Mouse (Mus musculus) intestine, embryonic 16.5 days (tissue): ENCODE data around the gene Cars. TPM values are rescaled to one million over a fixed set of nuclear protein-coding genes. Genes with fewer than 3 reads are reported as not detected.

Experiments used
- ATAC-seq: fragments of 200-750 bp; cut with Nextera tagmentation; 2 replicates; pipeline ENCODE4 v1.8.0; 2017; ENCODE audit warnings: moderate TSS enrichment, moderate library complexity
- H3K27ac ChIP-seq: fragments of 300-500 bp; sonication (generic); 2 replicates; pipeline ENCODE4 v1.5.1; 2014; ENCODE audit warnings: mild to moderate bottlenecking, low read length
- H3K27me3 ChIP-seq: fragments of 300-500 bp; sonication (generic); replicated peaks from 2 replicates; pipeline ENCODE4 v1.6.1; 2014; ENCODE audit warnings: low read length, control low read depth, mixed read lengths; ENCODE audit not compliant: control insufficient read depth, insufficient read depth
- H3K36me3 ChIP-seq: fragments of 300-500 bp; sonication (generic); 2 replicates; pipeline ENCODE4 v1.6.1; 2014; ENCODE audit warnings: low read length, control low read depth; ENCODE audit not compliant: control insufficient read depth, insufficient read depth
- H3K4me1 ChIP-seq: fragments of 300-500 bp; sonication (generic); 2 replicates; pipeline ENCODE4 v1.6.1; 2014; ENCODE audit warnings: low read length, control low read depth, mixed read lengths; ENCODE audit not compliant: control insufficient read depth, insufficient read depth
- H3K4me2 ChIP-seq: fragments of 300-500 bp; sonication (generic); 2 replicates; pipeline ENCODE4 v1.6.1; 2014; ENCODE audit warnings: low read depth, low read length, control low read depth
- H3K4me3 ChIP-seq: fragments of 300-500 bp; sonication (generic); 2 replicates; pipeline ENCODE4 v1.5.1; 2014; ENCODE audit warnings: mild to moderate bottlenecking, low read length
- H3K9ac ChIP-seq: fragments of 300-500 bp; sonication (generic); 2 replicates; pipeline ENCODE4 v1.6.1; 2014; ENCODE audit warnings: low read depth, low read length
- H3K9me3 ChIP-seq: fragments of 300-500 bp; sonication (generic); 2 replicates; pipeline ENCODE4 v1.6.1; 2016; ENCODE audit warnings: low read length, control low read depth; ENCODE audit not compliant: control insufficient read depth
- WGBS: fragments of 180-500 bp; shearing (Covaris S2); extraction: QIAGEN DNeasy Blood & Tissue Kit; methylation state at CpG from one replicate; pipeline ENCODE4 v1.1.7; 2014; 5-methylcytosine and 5-hydroxymethylcytosine counted together
- polyA plus RNA-seq: library from polyadenylated mRNA; unstranded; fragments of >200 nt; fragmentation: Nextera tagmentation; extraction: Ambion mirVana; gene quantifications from 2 replicates; pipeline ENCODE4 v1.2.1, GENCODE M21; 2015

The Cars gene
- polyA plus RNA-seq, 1 experiment from 2014 or later, result 62.8 TPM

DNA sequence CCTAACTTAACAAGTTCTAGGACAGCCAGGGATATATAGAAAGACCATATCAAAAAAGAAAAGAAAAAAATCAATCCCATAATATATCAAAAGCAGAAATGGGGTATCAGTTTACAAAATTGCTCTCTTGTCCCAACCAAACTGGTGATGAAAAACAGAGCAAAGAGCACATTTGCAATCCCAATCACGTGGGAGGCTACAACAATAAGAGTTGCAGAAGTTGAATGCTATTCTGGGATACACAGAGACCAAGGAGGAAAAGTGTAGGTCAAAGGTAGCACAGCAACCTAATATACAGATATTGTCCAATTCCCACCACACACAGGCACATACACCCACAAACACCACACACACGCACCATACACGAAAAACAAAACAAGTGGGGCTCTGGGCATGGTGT lies 63.6 kb downstream of the Cars start:
- Histone ChIP-seq H3K4me3 (no peak overlapping the region), H3K9ac (no peak overlapping the region), H3K4me2 (no peak overlapping the region), H3K9me3 (no peaks in the 10 kb centered on the region), H3K27ac (no peak overlapping the region), H3K27me3 (no peaks in the 10 kb centered on the region), H3K4me1 (no peaks in the 10 kb centered on the region), H3K36me3 (peaks cover 23% of the 10 kb centered on the region)
- no peak for ATAC-seq
- 82% methylated on average over 3 of the region's 3 CpGs for WGBS

DNA sequence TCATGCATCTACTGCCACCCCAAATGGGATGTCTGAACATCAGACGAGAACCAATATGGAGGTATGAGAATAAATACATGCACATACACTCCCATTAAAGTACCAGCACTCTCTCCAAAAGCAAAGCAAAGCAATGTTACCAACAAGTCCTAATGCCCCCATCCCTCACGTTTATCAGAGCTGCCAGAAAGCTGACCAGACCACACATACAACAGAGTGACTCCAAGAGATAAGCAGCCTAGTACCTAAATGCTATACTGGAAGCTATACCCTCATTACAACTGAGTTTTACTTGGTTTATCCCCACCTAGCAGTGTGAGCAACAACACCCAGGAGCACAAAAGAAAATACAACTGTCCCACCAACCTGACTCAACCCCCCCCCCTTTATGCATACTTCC lies 66.6 kb downstream of the Cars start:
- H3K9ac ChIP-seq, result no peak overlapping the region
- H3K4me1 ChIP-seq, result no peaks in the 10 kb centered on the region
- 76% methylated on average over 2 of the region's 2 CpGs for WGBS
- H3K27me3 ChIP-seq, result no peaks in the 10 kb centered on the region
- H3K36me3 ChIP-seq, result peaks cover 29% of the 10 kb centered on the region
- no peaks in the 10 kb centered on the region for H3K9me3 ChIP-seq
- no peak overlapping the region for H3K4me3 ChIP-seq
- no peak for ATAC-seq
- no peak overlapping the region for H3K27ac ChIP-seq
- H3K4me2 ChIP-seq, result no peak overlapping the region

DNA sequence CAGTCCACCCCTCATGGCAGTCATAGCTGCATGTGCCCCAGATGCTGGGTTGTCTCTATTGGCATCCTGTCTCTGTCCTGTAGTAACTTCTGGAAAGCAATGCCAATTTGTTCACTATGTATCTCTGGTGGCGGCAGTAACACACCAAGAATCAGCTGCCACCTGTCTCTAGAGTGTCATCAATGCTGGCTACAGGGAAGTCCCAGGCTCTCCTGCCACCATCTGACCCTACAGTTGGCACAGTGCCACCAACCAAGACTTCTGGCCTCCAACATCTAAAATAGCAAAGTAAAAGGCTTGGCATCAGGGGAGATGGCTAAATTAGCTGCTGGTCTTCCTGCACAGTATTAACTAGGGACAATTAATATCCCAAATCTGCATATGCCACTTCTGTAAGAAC lies 67.5 kb downstream of the Cars start:
- 91% methylated on average over 1 of the region's 1 CpGs for WGBS
- Histone ChIP-seq H3K27ac (no peak overlapping the region), H3K4me3 (no peak overlapping the region), H3K27me3 (no peaks in the 10 kb centered on the region), H3K4me2 (no peak overlapping the region), H3K9me3 (no peaks in the 10 kb centered on the region), H3K4me1 (no peaks in the 10 kb centered on the region), H3K9ac (no peak overlapping the region), H3K36me3 (peaks cover 29% of the 10 kb centered on the region)
- ATAC-seq, result no peak

GRCm38 (mm10) chr7:143519333-143519732 lies 80.6 kb downstream of the Cars start:
- no peaks in the 10 kb centered on the region for H3K9me3 ChIP-seq
- H3K4me2 ChIP-seq, result no peak overlapping the region
- H3K9ac ChIP-seq, result no peak overlapping the region
- no peaks in the 10 kb centered on the region for H3K4me1 ChIP-seq
- H3K4me3 ChIP-seq, result no peak overlapping the region
- no peak for ATAC-seq
- no peaks in the 10 kb centered on the region for H3K27me3 ChIP-seq
- WGBS, result 71% methylated on average over 4 of the region's 4 CpGs
- H3K27ac ChIP-seq, result no peak overlapping the region
- H3K36me3 ChIP-seq, result peaks cover 50% of the 10 kb centered on the region

- Histone ChIP-seq H3K36me3 (peaks cover 30% of the 10 kb centered on the region), H3K4me2 (no peak overlapping the region), H3K9me3 (no peaks in the 10 kb centered on the region), H3K4me1 (no peaks in the 10 kb centered on the region), H3K9ac (no peak overlapping the region), H3K27me3 (no peaks in the 10 kb centered on the region), H3K4me3 (no peak overlapping the region), H3K27ac (no peak overlapping the region)
- WGBS, result 97% methylated on average over 4 of the region's 4 CpGs
- no peak for ATAC-seq
These were observed 85.5 kb downstream of the Cars start for GRCm38 (mm10) chr7:143514416-143514768.

DNA sequence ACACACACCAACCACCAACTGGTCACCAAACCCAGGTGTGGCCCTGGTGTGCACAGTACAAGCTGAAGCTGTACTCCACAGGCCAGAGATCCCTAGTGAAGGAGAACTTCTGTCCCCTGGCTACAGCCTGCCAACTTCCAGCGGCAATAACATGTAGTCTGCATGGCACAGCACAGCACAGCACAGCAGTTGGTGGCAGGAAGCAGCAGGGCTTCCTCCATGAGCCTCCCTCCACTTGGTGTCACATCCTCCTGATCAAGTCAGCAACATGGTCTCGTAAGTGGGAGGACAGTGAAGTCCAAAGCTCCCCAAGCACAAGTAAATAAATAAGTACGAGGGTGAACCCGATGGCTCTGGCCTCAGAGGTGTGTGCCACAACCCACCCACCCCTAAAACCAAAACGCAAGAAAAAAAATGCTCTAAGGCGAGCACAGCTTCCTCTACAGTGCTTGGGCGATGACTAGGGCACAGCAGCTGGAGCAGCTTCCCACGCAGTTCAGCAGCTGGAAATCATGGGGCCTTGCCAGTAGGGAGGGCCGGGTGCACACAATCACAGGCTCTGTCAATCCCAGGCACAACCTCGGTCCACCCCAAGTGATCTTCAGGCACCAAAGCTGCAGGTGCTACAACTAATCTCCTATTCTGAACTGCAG lies 86.0 kb downstream of the Cars start:
- Histone ChIP-seq H3K4me1 (no peaks in the 10 kb centered on the region), H3K27me3 (no peaks in the 10 kb centered on the region), H3K4me3 (no peak overlapping the region), H3K9me3 (no peaks in the 10 kb centered on the region), H3K4me2 (no peak overlapping the region), H3K9ac (no peak overlapping the region), H3K36me3 (peaks cover 26% of the 10 kb centered on the region), H3K27ac (no peak overlapping the region)
- 86% methylated on average over 10 of the region's 10 CpGs for WGBS
- no peak for ATAC-seq

GRCm38 (mm10) chr7:143511335-143511712 lies 88.6 kb downstream of the Cars start:
- no peaks in the 10 kb centered on the region for H3K9me3 ChIP-seq
- H3K4me2 ChIP-seq, result no peak overlapping the region
- H3K27me3 ChIP-seq, result no peaks in the 10 kb centered on the region
- H3K9ac ChIP-seq, result no peak overlapping the region
- no peak for ATAC-seq
- H3K27ac ChIP-seq, result no peak overlapping the region
- H3K4me1 ChIP-seq, result no peaks in the 10 kb centered on the region
- H3K36me3 ChIP-seq, result peaks cover 11% of the 10 kb centered on the region; the same call in 1 of the 2 replicates
- no peak overlapping the region for H3K4me3 ChIP-seq

- Histone ChIP-seq H3K4me3 (no peak overlapping the region), H3K9ac (no peak overlapping the region), H3K4me1 (no peaks in the 10 kb centered on the region), H3K27ac (no peak overlapping the region), H3K4me2 (no peak overlapping the region), H3K27me3 (no peaks in the 10 kb centered on the region), H3K9me3 (no peaks in the 10 kb centered on the region), H3K36me3 (peaks cover 8% of the 10 kb centered on the region; the same call in 1 of the 2 replicates)
- ATAC-seq, result no peak
- 83% methylated on average over 3 of the region's 3 CpGs for WGBS
These were observed 89.1 kb downstream of the Cars start for GRCm38 (mm10) chr7:143510593-143511334.

GRCm38 (mm10) chr7:143509566-143509965 lies 90.3 kb downstream of the Cars start:
- no peak overlapping the region for H3K4me3 ChIP-seq
- H3K36me3 ChIP-seq, result peaks cover 1% of the 10 kb centered on the region; the same call in 1 of the 2 replicates
- no peak overlapping the region for H3K4me2 ChIP-seq
- 58% methylated on average over 1 of the region's 1 CpGs for WGBS
- no peaks in the 10 kb centered on the region for H3K4me1 ChIP-seq
- H3K27me3 ChIP-seq, result peaks cover 3% of the 10 kb centered on the region; the same call in 1 of the 2 replicates
- H3K9me3 ChIP-seq, result no peaks in the 10 kb centered on the region
- H3K9ac ChIP-seq, result no peak overlapping the region
- H3K27ac ChIP-seq, result no peak overlapping the region
- no peak for ATAC-seq
